Mouse (Mus musculus) liver, embryonic 14.5 days (tissue): ENCODE data around the gene Rps11. TPM values are rescaled to one million over a fixed set of nuclear protein-coding genes. Genes with fewer than 3 reads are reported as not detected.

Experiments used
- ATAC-seq: fragments of 200-750 bp; cut with Nextera tagmentation; 2 replicates; pipeline ENCODE4 v1.8.0; 2017; ENCODE audit warnings: moderate number of reproducible peaks, mild to moderate bottlenecking, moderate library complexity; ENCODE audit not compliant: insufficient read depth
- DNase-seq, 3 experiments: peaks; one replicate each; pipeline ENCODE4 v3.0.0-alpha.2; 2012 to 2013; ENCODE audit warnings: low read depth in 3 of 3, low spot score in 3 of 3
- H3K27ac ChIP-seq: fragments of 300-500 bp; sonication (generic); 2 replicates; pipeline ENCODE4 v1.5.1; 2014; ENCODE audit warnings: moderate library complexity, mild to moderate bottlenecking, control low read depth, inconsistent platforms
- H3K27me3 ChIP-seq: fragments of 300-500 bp; sonication (generic); 2 replicates; pipeline ENCODE4 v1.6.1; 2014; ENCODE audit warnings: mild to moderate bottlenecking, low read length, moderate library complexity; ENCODE audit not compliant: control insufficient read depth, insufficient read depth
- H3K36me3 ChIP-seq: fragments of 300-500 bp; sonication (generic); replicated peaks from 2 replicates; pipeline ENCODE4 v1.6.1; 2014; ENCODE audit warnings: low read depth; ENCODE audit not compliant: control insufficient read depth, insufficient read depth
- H3K4me1 ChIP-seq, 2 experiments: fragments of 200-500 bp in 1 of 2; fragments of 300-500 bp in 1 of 2; sonication (generic) in 1 of 2; replicated peaks; 2 replicates each; pipeline ENCODE4 v1.6.1; 2012 to 2014; ENCODE audit warnings: antibody characterized with exemption in 1 of 2, inconsistent platforms in 1 of 2, low read length in 1 of 2; ENCODE audit not compliant: control insufficient read depth in 2 of 2, insufficient read depth in 2 of 2
- H3K4me2 ChIP-seq: fragments of 300-500 bp; sonication (generic); 2 replicates; pipeline ENCODE4 v1.6.1; 2014; ENCODE audit warnings: low read depth, mild to moderate bottlenecking, control low read depth, moderate library complexity
- H3K4me3 ChIP-seq, 2 experiments: fragments of 200-500 bp in 1 of 2; fragments of 300-500 bp in 1 of 2; sonication (generic) in 1 of 2; 2 replicates each; pipeline ENCODE4 v1.5.1; 2012 to 2014; ENCODE audit warnings: low read depth in 2 of 2, low read length in 2 of 2, mild to moderate bottlenecking in 2 of 2, control low read depth in 1 of 2, inconsistent platforms in 1 of 2, moderate library complexity in 1 of 2; ENCODE audit not compliant: insufficient read depth in 1 of 2
- H3K9ac ChIP-seq: fragments of 300-500 bp; sonication (generic); replicated peaks from 2 replicates; pipeline ENCODE4 v1.6.1; 2014; ENCODE audit warnings: mild to moderate bottlenecking, control low read depth, moderate library complexity
- H3K9me3 ChIP-seq: fragments of 300-500 bp; sonication (generic); 2 replicates; pipeline ENCODE4 v1.6.1; 2016; ENCODE audit warnings: low read length, mixed read lengths; ENCODE audit not compliant: control insufficient read depth
- CTCF ChIP-seq: IDR thresholded peaks from 2 replicates; pipeline ENCODE4 v1.5.1; 2016; ENCODE audit warnings: antibody characterized with exemption, low read depth, control low read depth
- EP300 ChIP-seq: IDR thresholded peaks from 2 replicates; pipeline ENCODE4 v1.6.1; 2016; ENCODE audit warnings: antibody characterized with exemption, low read depth
- WGBS: fragments of 180-500 bp; shearing (Covaris S2); extraction: QIAGEN DNeasy Blood & Tissue Kit; methylation state at CpG from one replicate; pipeline ENCODE4 v1.1.7; 2014; ENCODE audit not compliant: insufficient replicate concordance; 5-methylcytosine and 5-hydroxymethylcytosine counted together
- polyA plus RNA-seq, 2 experiments: library from polyadenylated mRNA; depleted of rRNA in 1 of 2; stranded (reverse) in 1 of 2; unstranded in 1 of 2; fragments of >200 nt; fragmentation: Nextera tagmentation in 1 of 2; extraction: Ambion mirVana in 1 of 2; gene quantifications; 2 replicates each; pipeline versions ENCODE4 v1.2.1 to v1.2.3; 2012 to 2014

Rps11 gene
- polyA plus RNA-seq, 2 experiments = 366 to 989 TPM

- DNase-seq = no peak
- H3K36me3 ChIP-seq = no peaks in the 10 kb centered on the region
- no peak overlapping the region for H3K9ac ChIP-seq
- no peak overlapping the region for H3K4me2 ChIP-seq
- H3K27me3 ChIP-seq = no peaks in the 10 kb centered on the region
- 78% methylated on average over 13 of the region's 13 CpGs for WGBS
- H3K27ac ChIP-seq = no peak overlapping the region
- H3K9me3 ChIP-seq = no peaks in the 10 kb centered on the region
- H3K4me1 ChIP-seq = 0 out of 4 replicates have a peak, but pooled peaks cover 0 to 3% of the 10 kb centered on the region in 2 experiments
- ATAC-seq = no peak
- H3K4me3 ChIP-seq = no peak overlapping the region
- TF ChIP-seq CTCF (no peak), EP300 (no peak)
Observed at GRCm38 (mm10) chr7:45144368-45145174, 20.3 kb upstream of the Rps11 start.

GRCm38 (mm10) chr7:45141914-45142313 is 17.7 kb upstream of the Rps11 start:
- DNase-seq (no peak), ATAC-seq (no peak)
- WGBS = 73% methylated on average over 5 of the region's 5 CpGs
- Histone ChIP-seq H3K4me3 (no peak overlapping the region), H3K27ac (no peak overlapping the region), H3K4me1 (peaks cover 12 to 24% of the 10 kb centered on the region in 2 experiments), H3K4me2 (no peak overlapping the region), H3K9me3 (no peaks in the 10 kb centered on the region), H3K27me3 (no peaks in the 10 kb centered on the region), H3K36me3 (no peaks in the 10 kb centered on the region), H3K9ac (no peak overlapping the region)
- no peak for TF ChIP-seq CTCF
- no peak for TF ChIP-seq EP300

- no peaks in the 10 kb centered on the region for H3K27me3 ChIP-seq
- ATAC-seq = no peak
- H3K9ac ChIP-seq = no peak overlapping the region
- TF ChIP-seq CTCF (no peak), EP300 (no peak)
- H3K4me1 ChIP-seq = peaks cover 12 to 28% of the 10 kb centered on the region in 2 experiments
- H3K9me3 ChIP-seq = no peaks in the 10 kb centered on the region
- no peak for DNase-seq
- H3K36me3 ChIP-seq = no peaks in the 10 kb centered on the region
- WGBS = 77% methylated on average over 3 of the region's 3 CpGs
- H3K27ac ChIP-seq = no peak overlapping the region
- no peak overlapping the region for H3K4me3 ChIP-seq
- H3K4me2 ChIP-seq = no peak overlapping the region
Observed at GRCm38 (mm10) chr7:45141319-45141718, 17.1 kb upstream of the Rps11 start.

GRCm38 (mm10) chr7:45139904-45140723 is 15.9 kb upstream of the Rps11 start:
- DNase-seq = no peak
- no peak overlapping the region for H3K27ac ChIP-seq
- WGBS = 62% methylated on average over 8 of the region's 8 CpGs
- TF ChIP-seq CTCF (no peak), EP300 (no peak)
- H3K36me3 ChIP-seq = no peaks in the 10 kb centered on the region
- no peaks in the 10 kb centered on the region for H3K9me3 ChIP-seq
- no peak overlapping the region for H3K4me2 ChIP-seq
- ATAC-seq = no peak
- no peak overlapping the region for H3K9ac ChIP-seq
- H3K4me1 ChIP-seq = peaks cover 13 to 34% of the 10 kb centered on the region in 2 experiments
- no peaks in the 10 kb centered on the region for H3K27me3 ChIP-seq
- no peak overlapping the region for H3K4me3 ChIP-seq

GRCm38 (mm10) chr7:45138403-45138802 is 14.2 kb upstream of the Rps11 start:
- no peaks in the 10 kb centered on the region for H3K36me3 ChIP-seq
- H3K9me3 ChIP-seq = no peaks in the 10 kb centered on the region
- ATAC-seq (no peak), DNase-seq (no peak)
- no peak overlapping the region for H3K9ac ChIP-seq
- no peak overlapping the region for H3K27ac ChIP-seq
- no peak overlapping the region for H3K4me3 ChIP-seq
- H3K4me1 ChIP-seq = peaks cover 20 to 42% of the 10 kb centered on the region in 2 experiments
- H3K4me2 ChIP-seq = no peak overlapping the region
- no peak for TF ChIP-seq EP300
- no peak for TF ChIP-seq CTCF
- H3K27me3 ChIP-seq = no peaks in the 10 kb centered on the region
- WGBS = 48% methylated on average over 1 of the region's 1 CpGs
